Mouse (Mus musculus) granulocyte monocyte progenitor cell, adult 5-6 weeks (primary cell): ENCODE results near the gene Ap3b2. TPM values are rescaled to one million over a fixed set of nuclear protein-coding genes. Genes with fewer than 3 reads are reported as not detected.

Experiments used
- ATAC-seq: replicated peaks from 2 replicates; pipeline ENCODE4 v1.8.0; 2016; ENCODE audit warnings: mild to moderate bottlenecking, moderate TSS enrichment, inconsistent platforms; ENCODE audit not compliant: poor library complexity, severe bottlenecking
- total RNA-seq, 2 experiments: library from RNA; stranded (forward) in 1 of 2; stranded (reverse) in 1 of 2; fragments of 200-712, 200-1000 nt in 1 of 2; fragments of >200 nt in 1 of 2; fragmentation: Nextera tagmentation in 1 of 2; gene quantifications; 2 replicates each; pipeline ENCODE4 v1.2.3; 2014 to 2017

Gene Ap3b2
- total RNA-seq (2014; fragmentation: Nextera tagmentation) = not detected in 2 replicates
- not detected in 2 replicates for total RNA-seq (2017)

GRCm38 (mm10) chr7:81493331-81494021 lies at the start of gene Ap3b2:
Gene Ap3b2 (minus strand): TSS chr7:81493925.
- peak; percentile 93 for ATAC-seq

GRCm38 (mm10) chr7:81542934-81543333 lies 49.2 kb upstream of the Ap3b2 start:
- no peak for ATAC-seq

- ATAC-seq = no peak
Observed at GRCm38 (mm10) chr7:81541924-81542524, 48.3 kb upstream of the Ap3b2 start.

- ATAC-seq = no peak
Observed at GRCm38 (mm10) chr7:81540999-81541398, 47.3 kb upstream of the Ap3b2 start.

GRCm38 (mm10) chr7:81539565-81539964 lies 45.8 kb upstream of the Ap3b2 start:
- no peak for ATAC-seq

GRCm38 (mm10) chr7:81538070-81538675 lies 44.4 kb upstream of the Ap3b2 start:
- ATAC-seq = peak; percentile 46; the same call in 1 of the 2 replicates

- no peak for ATAC-seq
Observed at GRCm38 (mm10) chr7:81536478-81536877, 42.8 kb upstream of the Ap3b2 start.

- no peak for ATAC-seq
Observed at GRCm38 (mm10) chr7:81531462-81531861, 37.7 kb upstream of the Ap3b2 start.

GRCm38 (mm10) chr7:81528918-81529317 lies 35.2 kb upstream of the Ap3b2 start:
- peak; percentile 63 for ATAC-seq

GRCm38 (mm10) chr7:81523663-81524017 lies 29.9 kb upstream of the Ap3b2 start:
- peak; percentile 20 for ATAC-seq

- peak; percentile 97 for ATAC-seq
Observed at GRCm38 (mm10) chr7:81523008-81523662, 29.4 kb upstream of the Ap3b2 start.

GRCm38 (mm10) chr7:81516154-81517030 lies 22.7 kb upstream of the Ap3b2 start:
- no peak for ATAC-seq

- ATAC-seq = no peak
Observed at GRCm38 (mm10) chr7:81514906-81515590, 21.3 kb upstream of the Ap3b2 start.

- no peak for ATAC-seq
Observed at GRCm38 (mm10) chr7:81501050-81501449, 7.3 kb upstream of the Ap3b2 start.

- no peak for ATAC-seq
Observed at GRCm38 (mm10) chr7:81498181-81498580, 4.5 kb upstream of the Ap3b2 start, which contains the start of gene BC048679. Gene BC048679 (minus strand): TSS chr7:81498281.

GRCm38 (mm10) chr7:81497171-81497570 lies 3.4 kb upstream of the Ap3b2 start:
- ATAC-seq = no peak

- ATAC-seq = no peak
Observed at GRCm38 (mm10) chr7:81492628-81493027, 1.1 kb downstream of the Ap3b2 start.

- no peak for ATAC-seq
Observed at GRCm38 (mm10) chr7:81489649-81490048, 4.1 kb downstream of the Ap3b2 start.

- ATAC-seq = no peak
Observed at GRCm38 (mm10) chr7:81480800-81481199, 12.9 kb downstream of the Ap3b2 start.
